8 mouse cellular contexts compared by ENCODE assay signal in genomic region chr19:44692396-44692795, GRCm38 (mm10).
A peak's percentile ranks its signal among the peaks of the same experiment; 100 is the strongest.
DNase-seq lines count a peak whose midpoint lies in the region; ATAC-seq and TF ChIP-seq lines count a peak whose summit lies in the region.

No protein-coding gene starts in this region.

- no peak for ATAC-seq in forebrain, embryonic 14.5 days
- no peak for ATAC-seq in hindbrain, embryonic 15.5 days (ENCODE audit: low FRiP score, low read depth)
- no peak for ATAC-seq in neural tube, embryonic 11.5 days (ENCODE audit: insufficient read depth, low FRiP score, low TSS enrichment)

- H3K4me3 ChIP-seq in ES-E14 (ENCODE audit: insufficient read depth in 1 of 2, low read depth in 1 of 2, low read length in 2 of 2, poor library complexity in 1 of 2, severe bottlenecking in 1 of 2): peak overlapping the region; percentile 49 to 74
- H3K4me3 ChIP-seq in forebrain, embryonic 14.5 days (ENCODE audit: low read depth, low read length): peak overlapping the region; percentile 18
- peak overlapping the region; percentile 22 for H3K4me3 ChIP-seq in hindbrain, embryonic 15.5 days
- no peak overlapping the region for H3K4me3 ChIP-seq in liver, adult 2 months (ENCODE audit: insufficient read depth, low read depth, low read length)
- peak overlapping the region; percentile 10; the same call in 1 of the 2 replicates for H3K4me3 ChIP-seq in neural tube, embryonic 11.5 days (ENCODE audit: low read depth, low read length)
- no peak overlapping the region for H3K4me3 ChIP-seq in left cerebral cortex, adult 2 months

- no peak for TF ChIP-seq POLR2A in liver, adult 2 months (IDR thresholded peaks at IDR 0.05; ENCODE audit: extremely low read depth, insufficient read depth, low read length)

- H3K4me2 ChIP-seq in forebrain, embryonic 14.5 days (ENCODE audit: low read length): peak overlapping the region; percentile 53
- peak overlapping the region; percentile 46 for H3K4me2 ChIP-seq in hindbrain, embryonic 15.5 days
- H3K4me2 ChIP-seq in neural tube, embryonic 11.5 days (ENCODE audit: low read depth): peak overlapping the region; percentile 29

- H3K27ac ChIP-seq in ES-E14 (ENCODE audit: insufficient read depth, low read depth, low read length, poor library complexity, severe bottlenecking): peak overlapping the region; percentile 38; the same call in 1 of the 2 replicates
- H3K27ac ChIP-seq in forebrain, embryonic 14.5 days (ENCODE audit: low read depth, low read length): no peak overlapping the region
- H3K27ac ChIP-seq in hindbrain, embryonic 15.5 days (replicated peaks): no peak overlapping the region
- H3K27ac ChIP-seq in liver, adult 2 months (replicated peaks; ENCODE audit: insufficient read depth, low read depth, low read length): no peak overlapping the region
- H3K27ac ChIP-seq in neural tube, embryonic 11.5 days (ENCODE audit: low read depth, low read length): no peak overlapping the region
- no peak overlapping the region for H3K27ac ChIP-seq in left cerebral cortex, adult 2 months

- H3K4me1 ChIP-seq in ES-E14 (ENCODE audit: control insufficient read depth in 2 of 2, insufficient read depth in 2 of 2, low read length in 2 of 2, poor library complexity in 1 of 2): peaks cover 2 to 19% of the 10 kb centered on the region in 2 experiments
- peaks cover 10% of the 10 kb centered on the region for H3K4me1 ChIP-seq in forebrain, embryonic 14.5 days (ENCODE audit: control insufficient read depth, insufficient read depth, low read length)
- peaks cover 26% of the 10 kb centered on the region for H3K4me1 ChIP-seq in hindbrain, embryonic 15.5 days (replicated peaks)
- no peaks in the 10 kb centered on the region for H3K4me1 ChIP-seq in liver, adult 2 months (ENCODE audit: control insufficient read depth, insufficient read depth, low read length)
- H3K4me1 ChIP-seq in neural tube, embryonic 11.5 days (ENCODE audit: control insufficient read depth, insufficient read depth, low read length): no peaks in the 10 kb centered on the region; the same call in 1 of the 2 replicates

- H3K9ac ChIP-seq in ES-E14 (ENCODE audit: insufficient read depth, low read depth, low read length, poor library complexity, severe bottlenecking): peak overlapping the region; percentile 46; the same call in 1 of the 2 replicates
- peak overlapping the region; percentile 56 for H3K9ac ChIP-seq in forebrain, embryonic 14.5 days (ENCODE audit: low read length)
- 0 out of 2 replicates have a peak overlapping the region, but pooled peaks have one; percentile 22 for H3K9ac ChIP-seq in hindbrain, embryonic 15.5 days
- no peak overlapping the region for H3K9ac ChIP-seq in liver, adult 2 months (ENCODE audit: low read depth, low read length)
- H3K9ac ChIP-seq in neural tube, embryonic 11.5 days (ENCODE audit: low read length): peak overlapping the region; percentile 39

- in situ Hi-C loops in ES-E14 (cut with MboI; ENCODE audit: low sequenced_read_pairs in 2 of 2, unreplicated experiment in 2 of 2): no loop called here

- TF ChIP-seq CTCF in liver, adult 2 months (IDR thresholded peaks at IDR 0.05; ENCODE audit: low read depth, low read length): no peak
- TF ChIP-seq CTCF in left cerebral cortex, adult 2 months (IDR thresholded peaks at IDR 0.05): no peak

- peak; percentile 76 for DNase-seq in ES-E14 (ENCODE audit: low read depth, low spot score)
- peak; percentile 57 to 61 for DNase-seq in adrenal gland, adult 18-20 months (ENCODE audit: low spot score in 2 of 2)
- DNase-seq in forebrain, embryonic 14.5 days (ENCODE audit: low spot score): peak; percentile 64
- DNase-seq in liver, adult 2 months (ENCODE audit: extremely low read depth, low read depth, low spot score): peak; percentile 6
- DNase-seq in neural tube, embryonic 11.5 days (ENCODE audit: low spot score): peak; percentile 73
- no peak for DNase-seq in frontal cortex, adult 2 months (ENCODE audit: extremely low spot score in 1 of 2, low spot score in 1 of 2)
- DNase-seq in left cerebral cortex, adult 2 months (ENCODE audit: extremely low spot score in 1 of 2, low spot score in 2 of 2): no peak

- no peaks in the 10 kb centered on the region for H3K79me2 ChIP-seq in liver, adult 2 months (ENCODE audit: control insufficient read depth, insufficient read depth, low read length)

- 1% methylated on average over 17 of the region's 17 CpGs for WGBS in forebrain, embryonic 14.5 days
- 4% methylated on average over 17 of the region's 17 CpGs for WGBS in hindbrain, embryonic 15.5 days
- WGBS in liver, adult 2 months: 4% methylated on average over 17 of the region's 17 CpGs
- WGBS in neural tube, embryonic 11.5 days: 1% methylated on average over 17 of the region's 17 CpGs

- intact Hi-C loops in left cerebral cortex, adult 2 months (cut with DNase I): no loop called here

- H3K36me3 ChIP-seq in ES-E14 (ENCODE audit: control insufficient read depth, insufficient read depth, low read length, poor library complexity, severe bottlenecking): no peaks in the 10 kb centered on the region
- H3K36me3 ChIP-seq in forebrain, embryonic 14.5 days (ENCODE audit: control insufficient read depth, insufficient read depth, low read length): no peaks in the 10 kb centered on the region
- no peaks in the 10 kb centered on the region for H3K36me3 ChIP-seq in hindbrain, embryonic 15.5 days
- no peaks in the 10 kb centered on the region for H3K36me3 ChIP-seq in liver, adult 2 months (ENCODE audit: control insufficient read depth, insufficient read depth, low read length)
- H3K36me3 ChIP-seq in neural tube, embryonic 11.5 days (ENCODE audit: control insufficient read depth, insufficient read depth, low read length): no peaks in the 10 kb centered on the region

- H3K27me3 ChIP-seq in forebrain, embryonic 14.5 days (replicated peaks; ENCODE audit: control insufficient read depth, insufficient read depth, low read length): peaks cover 20% of the 10 kb centered on the region
- peaks cover 72% of the 10 kb centered on the region for H3K27me3 ChIP-seq in hindbrain, embryonic 15.5 days
- peaks cover 19% of the 10 kb centered on the region; the same call in 1 of the 2 replicates for H3K27me3 ChIP-seq in liver, adult 2 months (ENCODE audit: control insufficient read depth, insufficient read depth, low read length)
- peaks cover 18% of the 10 kb centered on the region for H3K27me3 ChIP-seq in neural tube, embryonic 11.5 days (ENCODE audit: control insufficient read depth, insufficient read depth, low read length)

- no peaks in the 10 kb centered on the region for H3K9me3 ChIP-seq in ES-E14 (ENCODE audit: control insufficient read depth, insufficient read depth, low read depth, low read length)
- H3K9me3 ChIP-seq in forebrain, embryonic 14.5 days (replicated peaks; ENCODE audit: control insufficient read depth, low read length): no peaks in the 10 kb centered on the region
- H3K9me3 ChIP-seq in hindbrain, embryonic 15.5 days: no peaks in the 10 kb centered on the region
- no peaks in the 10 kb centered on the region for H3K9me3 ChIP-seq in neural tube, embryonic 11.5 days (ENCODE audit: control insufficient read depth, low read length)

TF ChIP-seq in ES-E14, 5 proteins besides CTCF, POLR2A, EP300 and RAD21:
- no peak for TF ChIP-seq CHD2 (IDR thresholded peaks at IDR 0.05; ENCODE audit: low read depth, low read length)
- TF ChIP-seq ZNF384 (IDR thresholded peaks at IDR 0.05; ENCODE audit: low read depth, low read length): no peak
- no peak for TF ChIP-seq HCFC1 (IDR thresholded peaks at IDR 0.05; ENCODE audit: borderline replicate concordance, insufficient read depth, low read length)
- TF ChIP-seq ZC3H11A (IDR thresholded peaks at IDR 0.05; ENCODE audit: borderline replicate concordance, low read depth, low read length): no peak
- no peak for TF ChIP-seq MAFK (IDR thresholded peaks at IDR 0.05; ENCODE audit: insufficient read depth, low read depth, low read length)
TF ChIP-seq in ES-E14: peak in this region for 0.

Comparison
In these comparisons a context has a peak if more than half of its experiments do, and no peak if none do; other contexts are left out.
1. DNase-seq: peak in ES-E14 (single experiment), adrenal gland, adult 18-20 months (2 of 2), forebrain, embryonic 14.5 days (single experiment), liver, adult 2 months (single experiment) and neural tube, embryonic 11.5 days (single experiment); none in frontal cortex, adult 2 months (0 of 2) and left cerebral cortex, adult 2 months (0 of 2).
2. H3K4me3 ChIP-seq: peak in ES-E14 (2 of 2), forebrain, embryonic 14.5 days (single experiment), hindbrain, embryonic 15.5 days (single experiment) and neural tube, embryonic 11.5 days (single experiment); none in liver, adult 2 months (single experiment) and left cerebral cortex, adult 2 months (single experiment).
3. Peak in every context shown above with its lines, with median percentiles within 50 percentile points of each other: H3K4me2 ChIP-seq.